Mouse (Mus musculus) embryonic facial prominence, embryonic 15.5 days (tissue): ENCODE data around the gene Gas2. TPM values are rescaled to one million over a fixed set of nuclear protein-coding genes. Genes with fewer than 3 reads are reported as not detected.

Experiments
- ATAC-seq: fragments of 200-750 bp; cut with Nextera tagmentation; 2 replicates; pipeline ENCODE4 v1.8.0; 2017; ENCODE audit warnings: low read depth, moderate TSS enrichment; ENCODE audit not compliant: insufficient number of reproducible peaks, low FRiP score, low TSS enrichment
- H3K27ac ChIP-seq: fragments of 300-500 bp; sonication (generic); replicated peaks from 2 replicates; pipeline ENCODE4 v1.5.1; 2015; ENCODE audit warnings: mild to moderate bottlenecking, inconsistent platforms
- H3K27me3 ChIP-seq: fragments of 300-500 bp; sonication (generic); 2 replicates; pipeline ENCODE4 v1.6.1; 2015; ENCODE audit warnings: inconsistent platforms
- H3K36me3 ChIP-seq: fragments of 300-500 bp; sonication (generic); 2 replicates; pipeline ENCODE4 v1.6.1; 2015; ENCODE audit warnings: mild to moderate bottlenecking, inconsistent platforms
- H3K4me1 ChIP-seq: fragments of 300-500 bp; sonication (generic); 2 replicates; pipeline ENCODE4 v1.6.1; 2015; ENCODE audit warnings: inconsistent platforms
- H3K4me2 ChIP-seq: fragments of 300-500 bp; sonication (generic); replicated peaks from 2 replicates; pipeline ENCODE4 v1.6.1; 2015; ENCODE audit warnings: mild to moderate bottlenecking, inconsistent platforms
- H3K4me3 ChIP-seq: fragments of 300-500 bp; sonication (generic); replicated peaks from 2 replicates; pipeline ENCODE4 v1.5.1; 2015; ENCODE audit warnings: mild to moderate bottlenecking, inconsistent platforms
- H3K9ac ChIP-seq: fragments of 300-500 bp; sonication (generic); 2 replicates; pipeline ENCODE4 v1.6.1; 2015; ENCODE audit warnings: inconsistent platforms
- H3K9me3 ChIP-seq: fragments of 300-500 bp; sonication (generic); replicated peaks from 2 replicates; pipeline ENCODE4 v1.6.1; 2016; ENCODE audit warnings: inconsistent platforms
- WGBS: fragments of 180-500 bp; shearing (Covaris S2); methylation state at CpG from one replicate; pipeline ENCODE4 v1.1.7; 2015; 5-methylcytosine and 5-hydroxymethylcytosine counted together
- polyA plus RNA-seq: library from polyadenylated mRNA; unstranded; fragments of >200 nt; fragmentation: Nextera tagmentation; extraction: Ambion mirVana; gene quantifications from 2 replicates; pipeline ENCODE4 v1.2.1, GENCODE M21; 2015

Gas2 gene
- polyA plus RNA-seq, 1 experiment from 2014 or later: 37.7 TPM

DNA sequence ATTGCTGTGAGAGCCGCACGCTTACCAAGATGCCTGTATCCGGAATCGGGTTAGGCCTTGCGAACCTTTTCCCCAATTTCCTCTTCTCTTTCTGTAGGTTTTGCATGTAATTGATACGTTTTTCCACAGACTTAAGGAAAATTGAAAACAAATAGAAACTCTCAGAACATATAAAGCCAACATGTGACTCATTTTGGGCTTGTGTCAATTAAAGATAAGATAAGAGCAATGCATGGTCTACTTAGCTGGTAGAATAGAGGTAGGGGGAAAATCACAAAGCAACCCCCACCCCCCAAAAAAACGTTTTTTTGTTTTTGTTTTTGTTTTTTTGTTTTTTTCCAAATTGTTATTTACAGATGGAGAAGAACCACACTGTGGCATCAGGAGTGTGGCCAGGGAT lies 151.6 kb downstream of the Gas2 start:
- ATAC-seq: no peak
- H3K4me2 ChIP-seq: no peak overlapping the region

DNA sequence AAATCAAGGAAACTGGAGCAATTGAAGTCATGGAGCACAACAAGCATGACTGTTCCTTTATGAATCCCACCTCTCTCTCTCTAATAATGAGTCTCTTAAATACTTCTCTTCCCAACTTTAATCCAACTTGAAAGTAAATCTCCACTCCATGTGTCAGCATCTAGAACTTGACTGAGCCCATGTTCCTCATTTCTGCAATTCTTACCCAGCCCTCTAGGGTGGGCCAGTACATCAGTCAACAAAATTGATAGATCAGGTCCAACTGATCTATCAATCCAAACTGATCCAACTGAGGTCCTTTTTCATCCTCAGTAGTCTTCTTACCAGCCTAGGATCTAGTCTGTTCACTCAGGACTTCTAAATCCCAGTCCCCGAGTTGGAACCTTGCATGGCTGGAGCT lies 153.4 kb downstream of the Gas2 start:
- Histone ChIP-seq H3K9ac (no peak overlapping the region), H3K27me3 (no peaks in the 10 kb centered on the region), H3K36me3 (no peaks in the 10 kb centered on the region), H3K9me3 (no peaks in the 10 kb centered on the region), H3K4me1 (no peaks in the 10 kb centered on the region), H3K4me2 (no peak overlapping the region), H3K27ac (no peak overlapping the region), H3K4me3 (no peak overlapping the region)
- 70% methylated on average over 1 of the region's 1 CpGs for WGBS
- no peak for ATAC-seq

More for the DNA sequence above, 151.6 kb downstream of the Gas2 start:
- no peaks in the 10 kb centered on the region for H3K4me1 ChIP-seq
- no peak overlapping the region for H3K4me3 ChIP-seq
- 69% methylated on average over 7 of the region's 7 CpGs for WGBS
- no peak overlapping the region for H3K27ac ChIP-seq
- no peaks in the 10 kb centered on the region for H3K27me3 ChIP-seq
- no peak overlapping the region for H3K9ac ChIP-seq
- no peaks in the 10 kb centered on the region for H3K36me3 ChIP-seq
- H3K9me3 ChIP-seq: no peaks in the 10 kb centered on the region

DNA sequence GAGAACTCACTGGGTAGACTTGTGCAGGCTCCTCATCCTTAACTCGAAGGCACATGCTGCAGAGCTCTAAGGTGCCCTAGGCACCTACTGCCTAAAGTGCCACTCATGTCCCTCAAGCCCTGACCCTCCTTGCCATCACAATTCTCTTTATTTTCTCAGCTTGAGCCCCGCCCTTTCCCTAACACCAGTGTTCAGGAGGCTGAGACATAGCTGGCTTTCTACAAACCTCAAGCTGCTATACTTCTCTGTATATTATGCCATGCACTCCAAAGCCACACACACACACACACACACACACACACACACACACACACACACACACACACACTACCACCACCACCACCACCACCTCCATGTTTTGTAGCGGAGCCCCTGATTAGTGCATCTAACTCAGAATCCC lies 153.8 kb downstream of the Gas2 start, which contains the start of gene 1700015G11Rik:
Gene 1700015G11Rik (minus strand): TSS at position 101 of the 400 bp plus-strand sequence.
- ATAC-seq: no peak
- 91% methylated on average over 3 of the region's 3 CpGs for WGBS
- Histone ChIP-seq H3K4me1 (no peaks in the 10 kb centered on the region), H3K4me3 (no peak within 1 kb of the TSS), H3K4me2 (no peak within 1 kb of the TSS), H3K27ac (no peak within 1 kb of the TSS), H3K9ac (no peak within 1 kb of the TSS), H3K36me3 (no peaks in the 10 kb centered on the region), H3K9me3 (no peaks in the 10 kb centered on the region), H3K27me3 (no peaks in the 10 kb centered on the region)

DNA sequence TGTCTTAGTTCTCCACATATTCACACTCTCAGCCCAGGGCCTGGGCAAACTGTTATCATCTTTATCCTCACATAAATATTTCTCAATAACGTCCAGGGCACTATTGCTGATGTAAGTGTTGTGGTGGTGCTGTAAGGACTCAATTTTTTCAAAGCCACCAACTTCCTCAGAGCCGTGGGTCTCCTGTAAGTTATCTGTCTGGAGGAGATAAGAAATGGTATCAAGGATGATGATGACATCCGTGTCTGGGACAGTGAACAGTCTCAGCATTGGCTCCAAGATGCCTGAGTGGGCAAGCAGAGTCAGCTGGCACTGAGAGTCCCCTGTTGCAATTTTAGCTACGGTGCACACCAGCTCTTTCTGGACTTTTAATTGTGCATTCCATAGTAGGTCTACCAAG lies 160.2 kb downstream of the Gas2 start:
- H3K4me2 ChIP-seq: no peak overlapping the region
- no peak for ATAC-seq
- no peaks in the 10 kb centered on the region for H3K36me3 ChIP-seq
- 83% methylated on average over 4 of the region's 4 CpGs for WGBS
- no peak overlapping the region for H3K4me3 ChIP-seq
- H3K27ac ChIP-seq: no peak overlapping the region
- H3K4me1 ChIP-seq: no peaks in the 10 kb centered on the region
- H3K27me3 ChIP-seq: no peaks in the 10 kb centered on the region
- H3K9ac ChIP-seq: no peak overlapping the region
- H3K9me3 ChIP-seq: no peaks in the 10 kb centered on the region

DNA sequence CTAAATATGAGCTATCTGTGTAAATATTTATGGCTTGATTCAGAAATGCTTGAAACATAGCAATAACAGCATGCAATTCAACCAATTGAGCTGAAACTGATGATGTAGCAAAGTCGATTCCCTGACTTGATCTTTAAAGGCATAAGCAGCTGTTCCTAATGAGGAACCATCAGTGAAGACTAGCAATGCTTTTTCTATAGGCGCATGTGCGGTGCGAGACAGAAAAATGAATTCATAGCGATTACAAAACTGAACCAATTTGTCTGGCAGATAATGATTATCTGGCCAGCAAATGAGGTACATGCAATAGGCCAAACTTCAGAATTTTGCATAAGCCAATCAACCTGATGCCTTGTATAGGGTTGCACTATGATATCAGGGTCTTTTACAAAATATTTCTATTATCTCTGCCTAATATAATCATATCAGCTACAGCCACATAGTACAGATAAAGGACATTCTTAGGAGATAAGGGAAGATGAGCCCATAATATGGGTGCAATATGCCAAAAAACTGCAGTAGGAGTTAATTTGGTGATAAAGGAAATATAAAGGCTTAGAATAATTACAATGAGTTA lies 162.3 kb downstream of the Gas2 start:
- Histone ChIP-seq H3K27me3 (no peaks in the 10 kb centered on the region), H3K27ac (no peak overlapping the region), H3K9ac (no peak overlapping the region), H3K4me2 (no peak overlapping the region), H3K4me1 (no peaks in the 10 kb centered on the region), H3K9me3 (no peaks in the 10 kb centered on the region), H3K36me3 (no peaks in the 10 kb centered on the region), H3K4me3 (no peak overlapping the region)
- no peak for ATAC-seq
- 83% methylated on average over 5 of the region's 5 CpGs for WGBS

DNA sequence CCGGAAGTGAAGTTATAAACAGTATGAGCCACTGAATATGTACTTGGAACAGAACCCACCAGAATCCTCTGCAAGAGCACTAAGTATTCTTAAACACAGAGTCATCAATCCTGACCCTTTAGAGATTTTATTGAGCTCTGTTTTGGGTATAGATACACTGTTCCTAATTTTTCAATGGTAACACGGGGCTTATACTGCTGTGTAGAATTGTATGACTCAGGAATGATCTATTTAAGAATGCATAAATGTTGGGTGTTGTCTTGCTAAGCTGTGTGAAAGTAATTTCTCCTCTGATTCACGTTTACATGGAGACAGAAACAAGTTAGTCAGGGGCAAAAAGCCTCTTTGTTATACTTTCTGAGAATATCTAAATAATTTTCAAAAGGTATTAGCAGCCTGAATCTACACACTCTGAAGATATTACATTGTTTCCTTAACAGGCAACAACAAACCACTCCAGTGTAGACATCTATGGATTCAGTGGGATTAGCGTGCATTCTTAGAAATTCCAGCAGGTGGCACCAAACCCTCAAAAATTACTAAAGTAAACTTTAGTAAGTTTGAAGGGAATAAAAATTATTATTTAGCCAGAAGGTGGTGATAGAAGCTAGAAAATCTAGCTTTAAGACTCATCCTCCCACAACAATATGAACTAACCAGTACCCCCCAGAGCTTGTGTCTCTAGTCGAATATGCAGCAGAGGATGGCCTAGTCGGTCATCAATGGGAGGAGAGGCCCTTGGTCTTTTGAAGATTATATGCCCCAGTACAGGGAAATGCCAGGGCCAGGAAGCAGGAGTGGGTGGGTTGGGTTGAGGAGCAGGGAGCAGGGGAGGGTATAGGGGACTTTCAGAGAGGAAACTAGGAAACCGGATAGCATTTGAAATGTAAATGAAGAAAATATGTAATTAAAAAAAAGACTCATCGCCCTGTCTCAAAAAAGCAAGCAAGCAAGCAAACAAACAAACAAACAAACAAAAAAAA lies 176.1 kb downstream of the Gas2 start:
- Histone ChIP-seq H3K4me1 (no peaks in the 10 kb centered on the region), H3K4me3 (no peak overlapping the region), H3K27me3 (no peaks in the 10 kb centered on the region), H3K9me3 (no peaks in the 10 kb centered on the region), H3K36me3 (no peaks in the 10 kb centered on the region), H3K4me2 (no peak overlapping the region), H3K27ac (no peak overlapping the region), H3K9ac (no peak overlapping the region)
- 49% methylated on average over 8 of the region's 8 CpGs for WGBS
- no peak for ATAC-seq

Other genes with a start within 250 kb of the Gas2 start
- 1.1 and 2.1 TPM in 2 replicates for gene Slc17a6, start 240.0 kb upstream of the Gas2 start, polyA plus RNA-seq
- gene Fancf, start 252 bp downstream of the Gas2 start, polyA plus RNA-seq: 10.1 and 11.3 TPM in 2 replicates
- 6.1 and 6.3 TPM in 2 replicates for gene Svip, start 144.0 kb downstream of the Gas2 start, polyA plus RNA-seq
- gene 1700015G11Rik, start 153.7 kb downstream of the Gas2 start, polyA plus RNA-seq: not detected in 2 replicates